Mouse (Mus musculus) c-Kit-positive CD71-positive TER-119-negative erythroid progenitor cells, embryonic 14.5 days (primary cell): ENCODE measurements around the gene Cd209b.

ENCODE experiments used
- DNase-seq: peaks from one replicate; pipeline ENCODE4 v3.0.0-alpha.2; 2013; ENCODE audit warnings: low read depth

The Cd209b gene

GRCm38 (mm10) chr8:3926744-3927143, at the start of gene Cd209b:
Gene Cd209b (minus strand): TSS chr8:3926844.
- no peak for DNase-seq

- no peak for DNase-seq
Measured at GRCm38 (mm10) chr8:3956037-3956436, 29.4 kb upstream of the Cd209b start.

GRCm38 (mm10) chr8:3954646-3955045, 28.0 kb upstream of the Cd209b start, which contains the start of gene Cd209c:
Gene Cd209c (minus strand): TSS chr8:3954746.
- DNase-seq = no peak

GRCm38 (mm10) chr8:3940023-3940422, 13.4 kb upstream of the Cd209b start:
- DNase-seq = no peak

GRCm38 (mm10) chr8:3878455-3878854, 48.2 kb downstream of the Cd209b start, which contains the start of gene Cd209d:
Gene Cd209d (minus strand): TSS chr8:3878555.
- DNase-seq = no peak

- no peak for DNase-seq
Measured at GRCm38 (mm10) chr8:3876121-3876520, 50.5 kb downstream of the Cd209b start.
